Mouse (Mus musculus) kidney, adult 18-20 months (tissue): ENCODE measurements around the gene Tns1.
A peak's percentile ranks its signal among the peaks of the same experiment; 100 is the strongest.

Experiments used
- DNase-seq: peaks from one replicate; pipeline ENCODE4 v3.0.0; 2021

Gene Tns1

DNA sequence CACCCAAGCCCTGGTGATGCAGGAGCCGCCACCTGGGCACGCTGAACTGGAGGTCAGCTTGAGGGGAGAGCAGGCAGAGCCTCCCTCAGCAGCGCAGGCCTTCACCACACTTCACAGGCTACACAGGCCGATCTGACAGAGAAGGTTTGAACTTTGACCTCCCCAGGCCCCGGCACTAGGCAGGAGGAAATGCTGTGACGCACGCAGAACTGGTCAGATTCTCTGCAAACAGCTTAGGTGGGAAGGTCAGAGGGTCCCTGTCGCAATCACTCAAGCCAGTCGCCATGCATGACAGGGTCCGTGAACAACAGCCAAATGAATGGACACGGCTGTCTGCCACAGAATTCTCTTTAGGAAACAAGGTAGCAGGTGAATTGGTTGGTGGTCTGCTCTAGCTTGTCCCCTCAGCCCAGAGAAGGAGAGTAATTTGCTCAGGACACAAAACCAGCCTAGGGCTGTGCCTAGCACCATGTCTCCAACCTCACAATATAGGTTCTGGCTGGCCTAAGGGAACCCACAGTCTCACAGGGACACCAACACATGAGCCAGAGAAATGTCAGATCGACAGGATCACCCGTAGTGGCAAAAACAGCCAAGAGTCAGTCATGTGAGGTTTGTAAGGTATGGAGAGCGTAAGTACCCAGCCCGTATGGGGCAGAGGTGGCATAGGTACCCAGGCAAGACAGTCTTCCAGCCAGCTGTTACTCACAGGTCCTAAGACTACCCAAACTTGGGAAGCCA lies 194.9 kb downstream of the Tns1 start:
- peak; percentile 70 for DNase-seq

DNA sequence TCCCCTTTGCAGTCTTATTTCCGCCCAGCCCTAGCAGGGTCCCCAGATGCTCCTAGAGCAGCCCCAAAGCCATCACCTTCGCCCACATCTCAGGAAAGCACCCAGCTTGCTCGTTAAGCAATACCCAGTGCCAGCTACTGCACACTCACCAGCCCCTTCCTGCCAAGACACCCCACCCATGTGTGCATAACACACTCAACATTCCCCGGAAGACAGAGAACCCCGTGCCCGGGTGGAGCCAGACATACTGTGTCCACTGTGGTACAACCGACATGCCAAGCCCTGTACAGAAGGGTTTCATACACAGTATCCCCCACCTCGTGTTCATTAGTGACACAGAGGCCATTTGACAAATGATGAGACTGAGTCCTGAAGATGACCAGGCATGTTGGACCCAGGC lies 195.9 kb downstream of the Tns1 start:
- DNase-seq = no peak

DNA sequence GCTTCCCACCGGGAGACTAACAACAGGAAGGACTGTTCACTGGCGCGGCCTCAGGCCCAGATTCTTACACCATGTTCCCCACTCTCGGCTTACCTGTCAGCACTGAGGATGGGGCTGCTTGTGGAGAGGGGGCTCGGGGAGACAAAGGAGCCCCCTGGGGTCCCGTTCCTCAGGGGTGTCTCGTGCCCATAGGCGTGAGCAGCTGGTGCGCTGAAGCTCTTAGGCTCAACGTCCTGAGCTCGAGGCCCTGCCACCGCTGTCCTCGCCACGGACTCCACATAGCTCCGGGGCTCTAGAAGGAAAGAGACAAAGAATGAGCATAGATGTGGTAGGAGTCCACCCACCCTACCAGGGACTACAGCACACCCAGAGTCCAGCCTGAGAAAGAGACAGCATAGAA lies 196.4 kb downstream of the Tns1 start:
- DNase-seq = no peak

DNA sequence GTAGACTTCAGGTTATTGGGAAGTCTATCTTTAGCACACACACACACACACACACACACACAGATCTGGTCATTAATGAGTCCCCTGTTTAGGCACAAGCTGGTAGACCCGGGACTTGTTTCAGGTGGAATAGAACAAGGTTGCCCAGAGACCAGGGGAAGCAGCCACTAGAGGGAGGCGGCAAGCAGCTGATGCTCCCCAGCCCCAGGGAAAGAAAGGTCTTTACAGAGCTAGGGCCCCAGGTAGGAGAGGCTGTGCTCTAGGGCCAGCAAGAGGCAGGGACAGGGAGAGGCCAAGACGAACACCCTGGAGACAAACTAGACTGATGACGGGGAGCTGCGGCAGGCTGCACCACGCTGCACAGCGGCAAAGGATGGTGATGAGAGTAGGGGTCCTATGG lies 198.0 kb downstream of the Tns1 start:
- DNase-seq = no peak

DNA sequence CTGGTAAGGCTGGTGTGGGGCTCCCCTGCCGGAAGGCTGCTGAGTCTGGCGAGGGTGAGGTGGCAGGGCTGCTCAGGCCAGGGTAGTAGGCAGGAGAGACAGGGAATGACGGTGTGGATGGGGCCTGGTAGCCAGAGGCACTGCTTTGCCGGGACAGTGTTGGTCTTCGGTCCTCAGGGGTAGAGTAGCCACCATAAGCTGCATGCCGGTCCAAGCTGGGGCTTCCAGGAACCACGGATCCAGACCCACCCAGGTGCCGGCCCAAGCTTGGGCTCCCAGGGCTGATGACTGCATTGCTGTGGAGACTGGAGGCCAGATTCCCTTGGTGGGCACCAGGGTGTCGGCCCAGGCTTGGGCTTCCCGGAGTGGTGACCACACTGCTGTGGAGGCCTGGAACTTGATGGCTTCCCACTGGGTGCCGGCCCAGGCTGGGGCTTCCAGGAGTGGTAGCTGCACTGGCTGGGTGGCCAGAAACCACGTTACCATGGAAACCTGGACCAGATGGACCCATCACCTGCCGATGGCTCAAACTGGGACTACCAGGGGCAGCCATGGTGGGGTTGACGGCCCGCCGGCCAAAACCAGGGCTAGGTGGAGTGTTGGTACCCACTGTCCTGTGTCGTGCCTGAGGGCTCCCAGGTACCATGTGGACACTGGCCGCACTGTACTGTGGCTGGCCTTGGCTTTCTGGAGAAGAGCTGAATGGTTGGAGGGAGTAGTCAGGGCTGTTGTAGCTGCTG lies 199.2 kb downstream of the Tns1 start:
- DNase-seq = no peak

DNA sequence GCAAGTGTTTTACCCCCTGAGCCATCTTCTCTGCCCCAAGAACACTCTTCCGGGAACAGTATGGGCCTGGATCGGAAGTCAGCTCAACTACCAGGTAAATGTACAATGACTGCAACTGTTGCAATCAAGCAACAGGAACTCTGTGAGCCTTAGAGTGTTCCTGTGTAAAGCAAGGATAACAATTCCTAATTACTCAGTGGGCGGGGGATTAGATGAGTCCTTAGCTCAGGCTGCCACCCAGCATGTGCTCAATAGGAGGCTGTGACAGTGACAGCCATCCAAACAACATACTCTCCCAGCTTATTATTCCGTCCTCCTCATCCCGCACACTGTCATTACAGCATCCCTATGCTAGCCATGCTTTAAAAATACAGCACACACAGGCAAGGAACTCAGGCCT lies 200.0 kb downstream of the Tns1 start:
- no peak for DNase-seq

DNA sequence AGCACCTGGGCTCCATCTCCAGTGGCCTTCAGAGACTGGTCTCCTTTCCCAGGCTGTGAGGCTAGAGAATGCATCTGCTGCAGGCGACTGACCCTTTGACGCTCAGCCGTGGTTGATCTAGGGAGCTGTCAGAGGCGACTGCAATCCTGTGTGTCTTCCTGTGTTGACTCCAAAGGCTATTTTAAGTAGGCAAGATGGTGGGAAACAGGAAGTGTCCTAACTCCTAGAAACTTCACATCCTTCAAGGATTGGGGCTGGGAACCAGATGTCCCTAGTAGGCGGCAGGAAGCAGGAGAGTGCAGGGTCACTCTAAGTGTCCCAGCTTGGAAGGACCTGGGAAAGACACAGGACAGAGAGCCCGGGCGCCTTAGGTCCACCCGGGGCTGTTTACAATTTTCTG lies 201.1 kb downstream of the Tns1 start:
- no peak for DNase-seq

DNA sequence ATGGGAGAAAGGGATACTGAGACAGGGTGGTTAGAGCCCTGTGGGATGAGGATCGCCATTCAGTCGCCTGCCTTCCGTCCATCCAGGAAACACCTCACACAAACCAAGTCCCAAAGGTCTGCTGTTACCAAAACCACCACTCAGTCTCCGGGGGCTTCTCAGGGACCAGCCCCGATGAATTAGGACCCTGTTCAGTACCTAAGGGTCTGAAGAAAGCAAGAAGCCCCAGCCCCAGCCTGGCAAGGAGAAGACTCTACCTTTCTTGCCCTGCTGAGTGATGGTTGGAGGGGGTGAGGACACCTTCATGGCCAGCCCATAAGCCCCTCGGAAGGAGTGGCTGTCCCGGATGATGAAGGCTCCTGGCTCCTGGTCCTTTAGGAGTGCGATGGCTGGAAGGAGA lies 203.5 kb downstream of the Tns1 start:
- no peak for DNase-seq

DNA sequence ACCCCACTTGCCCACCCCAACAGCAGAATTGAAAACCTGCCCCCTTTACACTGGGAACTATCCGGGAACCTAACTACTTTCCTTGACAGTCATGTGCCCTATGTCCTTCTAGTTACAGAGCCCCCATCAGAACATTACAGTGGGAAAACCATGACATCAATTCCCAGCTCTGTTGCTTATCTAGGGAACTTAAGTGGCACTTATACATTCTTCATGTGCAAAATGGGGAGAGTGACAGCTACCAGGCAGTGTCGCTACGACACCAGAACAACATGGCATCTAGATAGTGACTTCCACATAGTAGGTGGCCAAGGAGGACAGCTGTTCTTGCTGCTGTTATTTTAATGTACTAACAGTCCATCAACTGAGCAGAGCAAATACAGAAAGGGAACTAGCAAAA lies 204.3 kb downstream of the Tns1 start:
- DNase-seq = peak; percentile 2

DNA sequence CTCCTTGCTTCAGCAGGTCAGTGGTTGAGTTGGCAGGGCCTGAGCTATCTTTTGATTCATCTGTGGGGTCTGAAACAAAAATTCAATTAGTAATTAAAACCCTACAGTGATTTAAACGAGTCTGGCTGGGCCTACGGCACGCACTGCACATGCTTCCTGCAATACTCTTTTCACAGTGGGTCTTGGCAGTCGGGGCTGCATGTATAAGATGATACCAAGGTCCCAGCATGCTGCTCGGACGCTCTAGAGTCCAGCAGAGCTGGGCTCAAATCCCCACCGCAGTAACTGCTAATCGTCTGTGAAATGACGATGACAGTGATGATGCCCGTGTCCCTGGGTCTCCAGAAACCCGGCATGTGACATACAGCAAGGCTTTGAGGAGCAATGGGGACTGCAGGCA lies 206.2 kb downstream of the Tns1 start:
- DNase-seq = peak; percentile 5

DNA sequence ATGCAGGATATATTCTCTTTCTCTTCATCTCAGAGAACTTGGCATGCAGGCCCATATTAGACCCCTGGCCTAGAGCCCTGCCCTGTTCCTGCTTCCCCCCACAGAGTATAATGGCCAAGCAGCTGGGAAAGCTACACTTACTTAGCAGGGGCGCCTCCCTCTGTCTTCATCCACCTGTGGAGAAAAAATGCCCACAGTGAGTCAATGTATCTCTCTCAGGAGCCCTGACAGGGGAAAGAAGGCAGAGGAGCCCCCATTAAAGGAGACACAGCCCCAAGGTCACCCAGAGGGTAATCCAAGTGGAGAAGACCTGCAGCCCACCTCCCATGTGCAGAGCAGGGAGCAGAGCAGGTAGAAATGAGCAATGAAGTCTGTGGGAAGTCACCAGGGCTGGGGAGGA lies 208.0 kb downstream of the Tns1 start:
- peak; percentile 5 for DNase-seq

DNA sequence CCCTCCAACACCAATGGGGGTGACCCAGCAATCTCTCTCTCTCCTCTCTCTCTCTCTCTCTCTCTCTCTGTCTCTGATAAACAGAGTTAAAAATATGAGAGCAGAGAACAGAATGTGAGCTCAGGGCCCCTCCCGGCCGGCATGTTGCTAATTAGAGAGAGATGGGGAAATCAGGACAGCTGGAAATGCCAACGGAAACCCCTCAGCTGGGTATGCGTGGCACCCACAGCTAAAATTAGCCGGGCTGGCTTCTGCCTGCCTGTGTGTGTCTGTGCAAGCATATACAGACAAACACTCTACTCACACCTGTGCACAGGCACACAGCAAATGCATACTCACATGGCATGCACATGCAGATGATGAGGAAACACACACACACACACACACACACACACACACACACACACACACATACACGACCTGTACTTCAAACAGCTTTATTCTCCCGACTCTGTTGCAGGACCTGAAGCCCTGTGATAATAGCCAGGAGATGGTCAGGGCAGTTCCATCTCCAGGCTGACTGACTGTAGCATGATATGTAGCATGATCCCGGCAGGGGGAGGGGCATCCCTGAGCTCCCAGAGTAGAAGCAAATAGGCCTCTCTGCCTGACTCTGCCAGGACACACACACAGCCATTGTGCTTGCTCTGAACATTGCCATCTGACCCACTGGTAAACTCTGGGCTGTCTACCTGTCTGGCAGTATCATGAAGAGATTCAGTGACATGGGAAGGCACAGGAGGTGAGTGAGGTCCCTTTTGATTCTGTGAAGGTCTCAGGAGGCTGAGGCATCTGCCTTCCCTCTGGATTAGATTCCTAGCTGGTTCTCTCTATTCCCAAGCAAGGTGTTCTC lies 208.8 kb downstream of the Tns1 start:
- peak; percentile 16 for DNase-seq

DNA sequence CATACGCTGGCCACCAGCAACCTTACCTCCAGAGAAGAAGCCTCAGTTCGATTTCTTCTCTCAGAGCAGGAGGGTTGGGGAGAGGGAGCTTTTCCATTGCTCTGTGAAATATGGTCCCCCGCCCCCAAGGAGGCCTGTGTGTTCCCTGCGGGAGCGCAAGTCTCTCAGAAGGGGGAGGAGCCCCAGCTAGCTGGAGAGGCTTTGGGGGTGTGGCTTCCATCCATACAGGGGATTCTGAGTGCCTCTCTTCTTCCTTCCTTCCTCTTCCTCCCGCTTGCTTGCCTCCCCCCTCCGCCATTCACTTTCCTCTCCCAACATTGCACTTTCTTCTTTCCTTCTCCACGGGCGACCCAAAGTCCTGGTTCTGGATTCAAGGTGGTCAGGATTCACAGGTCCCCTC lies 210.2 kb downstream of the Tns1 start:
- peak; percentile 16 for DNase-seq

DNA sequence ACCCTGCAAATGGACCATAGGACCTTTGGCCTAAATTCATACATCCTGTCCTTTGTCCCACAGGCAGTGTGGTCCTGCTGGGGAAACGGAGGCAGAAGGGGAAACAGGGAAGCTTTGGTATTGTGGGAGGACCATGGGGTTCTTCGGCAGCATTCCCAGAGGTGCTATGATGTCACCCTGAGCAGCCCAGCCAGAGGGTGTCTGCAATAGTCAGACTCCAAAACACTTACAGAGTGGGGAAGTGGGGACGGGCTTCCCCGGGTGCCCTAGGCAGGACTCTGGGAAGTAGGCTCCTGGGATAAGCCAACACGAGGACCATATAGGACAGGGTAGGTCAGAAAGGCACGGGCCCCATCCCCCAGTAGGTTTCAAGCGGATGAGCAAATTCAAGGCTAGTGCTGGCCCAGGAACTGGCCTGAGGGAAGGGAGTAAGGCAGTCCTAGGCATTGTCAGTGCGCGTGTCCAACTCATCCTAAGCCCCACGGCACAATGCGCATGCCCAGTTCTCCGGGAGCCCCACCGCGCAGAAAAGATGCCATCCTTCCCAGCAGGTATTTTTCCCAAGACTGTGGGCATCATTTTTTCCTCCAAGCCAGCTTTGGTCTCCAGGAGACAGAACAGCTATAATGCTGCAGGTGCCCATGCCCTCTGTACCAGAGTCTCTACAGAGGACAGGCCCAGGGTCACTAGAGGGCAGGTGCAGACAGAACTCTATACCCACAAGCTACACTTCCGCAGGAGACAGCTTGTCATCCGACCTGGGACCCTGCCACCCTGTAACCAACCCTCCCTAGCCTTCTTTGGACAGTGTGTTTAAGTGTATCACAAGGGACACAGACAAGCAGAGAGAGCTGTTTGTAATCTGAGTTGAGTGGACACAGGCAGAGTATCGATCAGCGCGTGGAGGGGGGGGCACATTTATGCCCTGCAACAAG lies 210.9 kb downstream of the Tns1 start:
- peak; percentile 22 for DNase-seq

DNA sequence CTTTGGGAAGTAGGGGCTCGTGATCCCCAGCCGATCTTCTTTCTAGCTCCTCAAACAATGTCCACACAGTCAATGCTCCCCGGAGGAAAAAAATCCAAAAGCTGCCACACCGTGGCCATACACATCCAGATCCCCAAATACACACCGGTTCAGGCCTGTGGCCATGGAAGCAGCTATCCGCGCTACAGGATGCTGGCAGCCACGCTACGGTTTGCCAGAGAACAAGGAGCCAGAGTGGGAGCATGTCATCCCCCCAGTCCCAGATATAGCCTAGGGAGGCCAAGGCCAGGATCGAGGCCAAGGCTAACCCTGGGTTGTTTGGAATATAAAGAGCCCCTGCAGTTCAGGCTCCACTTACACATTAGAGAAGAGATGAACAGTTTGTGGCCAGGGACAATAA lies 211.8 kb downstream of the Tns1 start:
- DNase-seq = peak; percentile 13

DNA sequence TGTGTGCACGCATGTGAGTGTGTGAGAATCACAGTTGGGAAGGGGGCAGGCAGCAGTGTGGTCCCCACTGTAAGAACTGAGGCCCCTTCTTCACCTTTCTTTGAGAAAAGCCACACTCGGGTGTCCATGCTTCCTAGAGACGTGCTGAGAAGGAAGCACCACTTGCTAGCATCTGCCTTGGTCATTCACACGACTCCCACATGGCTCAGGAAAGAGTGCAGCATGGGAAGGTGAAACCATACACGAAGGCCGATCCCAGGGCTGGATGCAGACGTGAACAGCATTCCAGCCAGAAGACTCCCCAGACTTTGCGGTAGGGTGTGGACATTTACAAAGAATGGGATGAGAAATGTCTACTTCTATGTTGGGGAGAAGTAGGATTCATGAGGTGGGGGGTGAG lies 212.3 kb downstream of the Tns1 start:
- peak; percentile 13 for DNase-seq

DNA sequence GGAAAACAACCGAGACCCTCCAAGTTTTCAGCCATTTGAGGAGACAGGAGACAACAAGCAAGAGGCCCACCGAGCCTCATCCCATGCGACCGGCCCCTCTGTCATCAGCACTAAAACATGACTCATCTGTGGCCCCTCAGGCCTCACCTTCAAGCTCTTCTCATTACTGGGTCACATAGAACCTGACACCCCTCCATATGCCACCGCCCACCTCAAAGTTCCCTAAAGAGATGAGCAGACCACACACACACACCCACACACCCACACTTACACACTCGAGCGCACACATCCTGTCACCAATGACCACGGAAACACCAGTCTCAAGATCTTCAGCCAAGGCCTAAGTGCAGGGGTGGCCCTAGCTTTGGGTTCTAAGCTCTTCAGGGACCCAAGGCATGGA lies 213.5 kb downstream of the Tns1 start:
- DNase-seq = peak; percentile 21

DNA sequence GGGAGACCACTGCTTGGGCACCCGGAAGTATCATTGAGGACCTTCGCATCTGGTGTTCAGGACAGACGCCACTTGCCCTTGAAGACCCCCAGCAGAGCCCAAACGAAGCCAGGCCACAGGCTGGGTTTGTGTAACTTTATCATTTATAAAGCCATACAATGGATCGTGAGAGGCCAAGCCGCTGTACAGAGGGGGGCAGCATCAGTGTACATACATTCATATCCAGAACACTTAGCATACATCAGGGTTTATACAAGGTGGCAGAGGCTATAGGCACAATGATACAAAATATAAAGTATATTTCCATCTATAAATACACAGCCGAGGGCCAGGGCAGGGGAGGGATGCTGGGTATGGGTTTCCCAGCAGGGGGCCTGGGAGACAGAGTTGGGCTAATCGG lies 214.1 kb downstream of the Tns1 start:
- peak; percentile 18 for DNase-seq

DNA sequence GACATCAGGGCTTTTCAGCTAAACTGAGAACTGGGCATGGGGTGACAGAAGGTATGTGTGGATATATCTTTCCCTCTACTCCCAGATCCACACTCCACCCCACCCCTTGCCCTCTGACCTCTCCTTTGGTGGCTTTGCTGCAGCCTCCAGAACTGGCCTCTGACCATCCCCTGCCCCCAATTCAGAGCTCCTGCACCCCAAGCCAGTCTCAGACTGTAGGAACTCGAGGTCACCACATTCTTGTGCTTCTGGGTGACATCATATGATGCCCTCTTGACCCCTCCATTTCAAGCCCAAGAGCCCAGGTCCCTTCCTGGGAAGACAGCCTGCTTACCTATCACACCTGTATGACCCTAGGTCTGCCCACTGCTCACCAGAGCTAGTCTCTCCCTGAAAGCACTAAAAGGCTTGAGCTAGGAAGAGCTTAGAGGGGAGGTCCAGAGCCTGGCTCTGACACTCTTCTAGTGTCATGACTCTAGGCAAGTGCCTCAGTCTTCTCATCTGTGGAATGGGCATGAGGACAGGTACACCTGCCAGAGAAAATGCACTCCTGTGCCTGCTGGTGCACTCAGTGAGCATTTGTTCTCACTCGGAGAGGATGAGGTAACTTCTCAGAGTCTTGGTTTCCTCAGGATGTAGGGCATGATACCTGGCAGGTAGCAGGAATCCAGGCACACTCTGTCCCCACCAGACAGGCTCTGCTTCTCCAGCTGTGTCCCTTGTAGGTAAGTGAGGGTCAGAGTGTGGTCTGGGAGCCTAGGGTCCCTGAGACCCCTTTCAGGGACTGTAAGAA lies 214.9 kb downstream of the Tns1 start:
- DNase-seq = peak; percentile 39

DNA sequence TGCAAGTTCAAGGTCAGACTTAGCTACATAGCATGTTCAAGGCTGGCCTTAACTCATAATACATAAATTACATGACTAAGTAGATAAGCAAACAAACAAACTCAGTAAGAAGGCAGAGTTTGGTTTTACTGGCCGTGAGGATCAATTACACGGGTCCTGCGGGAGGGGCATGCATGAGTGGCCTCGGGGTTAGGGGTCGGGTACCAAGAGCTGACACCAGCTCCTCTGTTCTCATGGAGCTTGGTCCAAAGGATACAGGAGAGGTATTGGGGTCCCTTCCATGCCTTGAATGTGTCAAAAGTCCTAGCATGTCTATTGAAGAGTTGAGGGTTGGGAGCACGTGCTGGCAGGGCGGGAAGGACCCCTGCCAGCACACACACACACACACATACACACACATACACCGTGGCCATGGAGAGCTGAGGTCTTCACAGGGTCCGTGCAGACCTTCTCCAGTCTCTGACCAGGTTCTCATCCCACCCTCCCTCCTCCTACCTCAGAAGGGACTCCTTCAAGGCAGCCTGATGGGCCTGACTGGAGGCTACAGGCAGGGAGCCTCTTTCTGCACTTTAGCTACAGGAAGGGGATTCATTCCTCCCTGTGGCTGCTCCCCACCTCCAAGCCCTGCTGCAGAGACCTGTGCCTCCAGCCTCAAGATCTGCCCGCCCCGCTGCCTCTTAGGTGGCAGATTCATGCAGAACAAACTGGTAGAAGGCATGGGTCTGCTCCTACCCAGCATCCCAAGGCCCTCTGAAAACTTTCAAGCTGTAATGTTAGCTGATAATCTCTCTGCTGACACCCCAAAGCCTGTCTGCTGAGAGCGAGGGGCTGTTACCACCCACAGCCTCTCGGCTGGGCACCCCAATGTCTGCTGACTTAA lies 215.9 kb downstream of the Tns1 start:
- DNase-seq = peak; percentile 60

DNA sequence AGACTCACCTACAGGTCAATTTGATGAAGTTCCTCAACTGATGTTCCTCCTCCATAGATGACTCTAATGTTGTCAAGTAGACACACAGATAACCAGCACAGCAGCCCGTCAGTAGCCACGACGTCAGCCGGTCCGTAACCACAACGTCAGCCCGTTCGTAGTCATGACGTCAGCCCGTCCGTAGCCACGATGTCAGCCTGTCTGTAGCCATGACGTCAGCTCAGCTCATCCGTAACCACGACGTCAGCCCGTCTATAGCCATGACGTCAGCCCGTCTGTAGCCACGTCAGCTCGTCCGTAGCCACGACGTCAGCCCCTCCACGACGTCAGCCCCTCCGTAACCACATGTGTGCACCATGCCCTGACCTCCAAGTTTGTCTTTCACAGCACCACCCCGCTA lies 217.1 kb downstream of the Tns1 start:
- peak; percentile 19 for DNase-seq
